Mouse (Mus musculus) lung, embryonic 14.5 days (tissue): Measurements from ENCODE around the gene Ephb4. TPM values are rescaled to one million over a fixed set of nuclear protein-coding genes. Genes with fewer than 3 reads are reported as not detected.

Experiments used
- ATAC-seq: fragments of 200-750 bp; cut with Nextera tagmentation; 2 replicates; pipeline ENCODE4 v1.8.0; 2017; ENCODE audit warnings: mild to moderate bottlenecking, moderate TSS enrichment, moderate library complexity; ENCODE audit not compliant: insufficient read depth
- DNase-seq: peaks from one replicate; pipeline ENCODE4 v3.0.0-alpha.2; 2015
- H3K27ac ChIP-seq: fragments of 300-500 bp; sonication (generic); 2 replicates; pipeline ENCODE4 v1.5.1; 2014; ENCODE audit warnings: low read depth, mild to moderate bottlenecking, moderate library complexity
- H3K27me3 ChIP-seq: fragments of 300-500 bp; sonication (generic); 2 replicates; pipeline ENCODE4 v1.6.1; 2014; ENCODE audit warnings: low read length, control low read depth; ENCODE audit not compliant: insufficient read depth
- H3K36me3 ChIP-seq: fragments of 300-500 bp; sonication (generic); 2 replicates; pipeline ENCODE4 v1.6.1; 2014; ENCODE audit warnings: control low read depth; ENCODE audit not compliant: insufficient read depth
- H3K4me1 ChIP-seq: fragments of 300-500 bp; sonication (generic); 2 replicates; pipeline ENCODE4 v1.6.1; 2014; ENCODE audit warnings: antibody characterized with exemption, control low read depth; ENCODE audit not compliant: insufficient read depth
- H3K4me2 ChIP-seq: fragments of 300-500 bp; sonication (generic); 2 replicates; pipeline ENCODE4 v1.6.1; 2014; ENCODE audit warnings: mild to moderate bottlenecking
- H3K4me3 ChIP-seq: fragments of 300-500 bp; sonication (generic); 2 replicates; pipeline ENCODE4 v1.5.1; 2014; ENCODE audit warnings: low read depth, low read length
- H3K9ac ChIP-seq: fragments of 300-500 bp; sonication (generic); 2 replicates; pipeline ENCODE4 v1.6.1; 2014
- H3K9me3 ChIP-seq: fragments of 300-500 bp; sonication (generic); 2 replicates; pipeline ENCODE4 v1.6.1; 2016; ENCODE audit warnings: low read depth, low read length, control low read depth
- CTCF ChIP-seq: IDR thresholded peaks from 2 replicates; pipeline ENCODE4 v1.5.1; 2016; ENCODE audit warnings: antibody characterized with exemption, low read depth
- WGBS: fragments of 180-500 bp; shearing (Covaris S2); extraction: QIAGEN DNeasy Blood & Tissue Kit; methylation state at CpG from one replicate; pipeline ENCODE4 v1.1.7; 2014; 5-methylcytosine and 5-hydroxymethylcytosine counted together
- polyA plus RNA-seq: library from polyadenylated mRNA; unstranded; fragments of >200 nt; fragmentation: Nextera tagmentation; extraction: Ambion mirVana; gene quantifications from 2 replicates; pipeline ENCODE4 v1.2.1, GENCODE M21; 2014

Ephb4 gene
- polyA plus RNA-seq, 1 experiment from 2014 or later, result 78.0 TPM

DNA sequence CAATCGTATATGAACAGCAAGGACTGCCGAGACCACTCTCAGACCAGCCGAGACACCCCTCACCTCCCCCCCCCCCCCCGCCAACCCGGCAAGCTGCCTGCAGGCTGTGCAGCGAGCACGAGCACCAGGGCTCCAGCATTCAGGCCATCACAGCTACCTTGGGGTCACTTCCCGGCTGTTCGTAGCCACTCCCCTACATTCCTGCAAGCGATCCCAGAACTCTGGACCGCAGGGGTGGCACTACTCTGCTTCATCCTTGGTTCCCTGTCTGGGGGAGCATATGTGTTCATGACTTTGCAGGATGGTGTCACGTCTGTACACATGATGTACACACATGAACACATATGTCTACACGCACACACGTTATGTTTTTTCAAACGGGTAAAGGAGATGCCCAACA is 27.7 kb downstream of the Ephb4 start:
- DNase-seq (peak; percentile 50), ATAC-seq (no peak)
- no peaks in the 10 kb centered on the region for H3K27me3 ChIP-seq
- H3K4me1 ChIP-seq, result peaks cover 3% of the 10 kb centered on the region; the same call in 1 of the 2 replicates
- WGBS, result 20% methylated on average over 12 of the region's 15 CpGs
- no peaks in the 10 kb centered on the region for H3K9me3 ChIP-seq
- H3K27ac ChIP-seq, result no peak overlapping the region
- TF ChIP-seq CTCF, result no peak
- no peak overlapping the region; the same call in 1 of the 2 replicates for H3K9ac ChIP-seq
- H3K36me3 ChIP-seq, result peaks cover 31% of the 10 kb centered on the region
- peak overlapping the region; percentile 12; the same call in 1 of the 2 replicates for H3K4me3 ChIP-seq
- peak overlapping the region; percentile 46; the same call in 1 of the 2 replicates for H3K4me2 ChIP-seq

DNA sequence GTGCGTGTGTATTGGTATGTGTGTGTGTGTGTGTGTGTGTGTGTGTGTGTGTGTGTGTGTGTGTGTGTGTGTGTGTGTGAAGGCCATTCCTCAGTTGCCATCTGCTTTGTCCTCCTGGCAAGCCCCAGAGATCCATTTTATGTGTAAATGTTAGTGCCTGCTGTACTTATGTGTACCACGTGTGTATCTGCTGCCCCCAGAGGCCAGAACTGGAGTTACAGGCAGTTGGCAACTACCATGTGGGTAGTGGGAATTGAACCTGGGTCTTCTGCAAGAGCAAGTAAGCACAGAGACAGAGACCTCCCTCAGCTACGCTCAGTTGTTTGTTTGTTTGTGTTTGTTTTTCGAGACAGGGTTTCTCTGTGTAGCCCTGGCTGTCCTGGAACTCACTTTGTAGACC is 31.2 kb downstream of the Ephb4 start:
- H3K27ac ChIP-seq, result no peak overlapping the region
- no peaks in the 10 kb centered on the region for H3K27me3 ChIP-seq
- no peak overlapping the region for H3K4me2 ChIP-seq
- no peak for ATAC-seq
- H3K9ac ChIP-seq, result no peak overlapping the region
- no peaks in the 10 kb centered on the region for H3K36me3 ChIP-seq
- 40% methylated on average over 4 of the region's 4 CpGs for WGBS
- DNase-seq, result peak; percentile 89
- peak; percentile 84 for TF ChIP-seq CTCF
- peaks cover 3% of the 10 kb centered on the region; the same call in 1 of the 2 replicates for H3K4me1 ChIP-seq
- no peak overlapping the region for H3K4me3 ChIP-seq
- H3K9me3 ChIP-seq, result no peaks in the 10 kb centered on the region

DNA sequence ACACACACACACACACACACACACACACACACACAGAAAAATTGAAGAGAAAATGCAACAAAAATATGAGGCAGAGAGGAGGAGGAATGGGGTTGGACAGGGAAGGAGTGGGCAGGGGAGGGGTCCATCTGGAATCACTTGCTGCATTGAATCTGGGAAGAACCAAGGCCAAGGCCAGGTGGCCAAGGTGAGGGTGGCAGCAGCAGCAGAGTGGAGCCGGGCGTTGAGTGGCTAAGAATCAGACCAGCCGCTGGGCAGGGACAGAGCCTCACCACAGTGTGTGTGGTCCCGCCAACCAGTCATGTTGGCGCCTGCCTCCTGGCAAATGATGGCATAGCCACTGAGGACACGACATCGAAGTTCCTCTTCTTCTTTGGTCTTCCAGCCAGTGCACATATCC is 33.5 kb downstream of the Ephb4 start:
- H3K4me3 ChIP-seq, result no peak overlapping the region
- no peaks in the 10 kb centered on the region for H3K36me3 ChIP-seq
- H3K4me2 ChIP-seq, result no peak overlapping the region
- no peak overlapping the region for H3K9ac ChIP-seq
- no peak for DNase-seq
- 77% methylated on average over 7 of the region's 7 CpGs for WGBS
- no peak overlapping the region for H3K27ac ChIP-seq
- no peaks in the 10 kb centered on the region for H3K9me3 ChIP-seq
- ATAC-seq, result no peak
- H3K27me3 ChIP-seq, result no peaks in the 10 kb centered on the region
- no peaks in the 10 kb centered on the region for H3K4me1 ChIP-seq
- TF ChIP-seq CTCF, result no peak

GRCm38 (mm10) chr5:137386712-137387111 is 36.8 kb downstream of the Ephb4 start:
- TF ChIP-seq CTCF, result no peak
- no peak overlapping the region for H3K27ac ChIP-seq
- no peak overlapping the region for H3K9ac ChIP-seq
- DNase-seq, result no peak
- ATAC-seq, result no peak
- WGBS, result 80% methylated on average over 7 of the region's 7 CpGs
- no peak overlapping the region for H3K4me3 ChIP-seq
- H3K36me3 ChIP-seq, result no peaks in the 10 kb centered on the region
- H3K4me1 ChIP-seq, result no peaks in the 10 kb centered on the region
- H3K9me3 ChIP-seq, result no peaks in the 10 kb centered on the region
- no peak overlapping the region for H3K4me2 ChIP-seq
- H3K27me3 ChIP-seq, result no peaks in the 10 kb centered on the region

DNA sequence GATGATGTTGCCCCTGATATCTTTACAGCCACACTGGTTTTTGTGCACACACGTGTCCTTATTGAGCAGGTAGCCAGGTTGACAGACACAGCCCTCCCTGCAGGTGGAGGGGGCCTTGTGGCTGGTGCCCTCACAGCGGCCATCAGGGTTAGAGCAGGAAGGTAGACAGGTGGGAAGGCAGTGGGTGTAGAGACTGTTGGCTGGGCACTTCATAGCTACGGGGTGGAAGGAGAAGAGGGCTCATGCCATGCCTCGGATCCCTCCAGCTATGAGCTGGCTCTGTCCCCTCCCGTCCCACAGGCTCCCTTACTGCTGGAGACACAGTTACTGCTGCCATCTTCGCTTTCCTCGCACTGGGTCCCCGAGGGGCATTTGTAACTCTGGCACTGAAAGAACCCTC is 41.7 kb downstream of the Ephb4 start:
- Histone ChIP-seq H3K4me1 (no peaks in the 10 kb centered on the region), H3K9me3 (no peaks in the 10 kb centered on the region), H3K27ac (no peak overlapping the region), H3K27me3 (no peaks in the 10 kb centered on the region), H3K4me2 (no peak overlapping the region), H3K4me3 (no peak overlapping the region), H3K36me3 (no peaks in the 10 kb centered on the region), H3K9ac (no peak overlapping the region)
- 75% methylated on average over 8 of the region's 8 CpGs for WGBS
- no peak for TF ChIP-seq CTCF
- no peak for DNase-seq
- no peak for ATAC-seq

DNA sequence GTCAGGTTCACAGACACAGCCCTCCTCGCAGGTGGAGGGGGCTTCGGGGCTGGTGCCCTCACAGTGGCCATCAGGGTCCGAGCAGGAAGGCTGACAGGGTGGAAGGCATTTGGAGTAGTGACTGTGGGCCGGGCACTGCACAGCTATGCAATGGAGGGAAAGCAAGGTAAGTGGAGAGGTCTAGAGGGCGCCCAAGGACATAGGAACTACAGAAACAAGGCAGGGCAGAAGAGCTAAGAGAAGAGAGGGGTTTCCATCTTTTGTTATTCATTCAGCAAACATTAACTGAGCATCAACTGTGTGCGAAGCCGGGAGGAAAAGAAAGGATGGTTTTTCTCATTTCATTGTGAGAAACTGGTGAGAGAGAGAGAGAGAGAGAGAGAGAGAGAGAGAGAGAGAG is 44.5 kb downstream of the Ephb4 start:
- no peaks in the 10 kb centered on the region for H3K9me3 ChIP-seq
- 0 out of 2 replicates have a peak, but pooled peaks have one; percentile 10 for TF ChIP-seq CTCF
- no peak for DNase-seq
- H3K27ac ChIP-seq, result no peak overlapping the region
- no peak overlapping the region for H3K9ac ChIP-seq
- WGBS, result 42% methylated on average over 7 of the region's 7 CpGs
- no peaks in the 10 kb centered on the region for H3K4me1 ChIP-seq
- ATAC-seq, result no peak
- no peak overlapping the region for H3K4me2 ChIP-seq
- H3K27me3 ChIP-seq, result no peaks in the 10 kb centered on the region
- no peak overlapping the region for H3K4me3 ChIP-seq
- H3K36me3 ChIP-seq, result no peaks in the 10 kb centered on the region

GRCm38 (mm10) chr5:137404081-137404480 is 54.2 kb downstream of the Ephb4 start:
- no peaks in the 10 kb centered on the region for H3K36me3 ChIP-seq
- H3K27me3 ChIP-seq, result no peaks in the 10 kb centered on the region
- 82% methylated on average over 2 of the region's 2 CpGs for WGBS
- H3K4me2 ChIP-seq, result no peak overlapping the region
- no peak overlapping the region for H3K27ac ChIP-seq
- no peak for TF ChIP-seq CTCF
- ATAC-seq (no peak), DNase-seq (no peak)
- H3K4me3 ChIP-seq, result no peak overlapping the region
- no peaks in the 10 kb centered on the region for H3K9me3 ChIP-seq
- H3K9ac ChIP-seq, result no peak overlapping the region
- H3K4me1 ChIP-seq, result no peaks in the 10 kb centered on the region

GRCm38 (mm10) chr5:137409451-137409850 is 59.5 kb downstream of the Ephb4 start:
- H3K4me2 ChIP-seq, result no peak overlapping the region
- no peak overlapping the region for H3K4me3 ChIP-seq
- no peaks in the 10 kb centered on the region for H3K4me1 ChIP-seq
- DNase-seq (no peak), ATAC-seq (no peak)
- WGBS, result 61% methylated on average over 6 of the region's 6 CpGs
- H3K27ac ChIP-seq, result no peak overlapping the region
- no peaks in the 10 kb centered on the region for H3K36me3 ChIP-seq
- no peaks in the 10 kb centered on the region for H3K9me3 ChIP-seq
- no peak overlapping the region for H3K9ac ChIP-seq
- TF ChIP-seq CTCF, result no peak
- H3K27me3 ChIP-seq, result no peaks in the 10 kb centered on the region
